Mouse (Mus musculus): Measurements from ENCODE around the gene Sub1. TPM values are rescaled to one million over a fixed set of nuclear protein-coding genes. Genes with fewer than 3 reads are reported as not detected.

The Sub1 gene
- polyA plus RNA-seq (2015; fragmentation: Illumina TruSeq; extraction: RNeasy Lipid Tissue Mini Kit (QIAGEN cat#74804); ENCODE audit: insufficient read depth, low replicate concordance) = 487 TPM

GRCm38 (mm10) chr15:11996883-11997282, at the start of gene Sub1:
Gene Sub1 (minus strand): TSS chr15:11996983.

Other genes starting within 250 kb of the Sub1 start
- gene Npr3, start 89.7 kb downstream of the Sub1 start, polyA plus RNA-seq (2015; fragmentation: Illumina TruSeq; extraction: RNeasy Lipid Tissue Mini Kit (QIAGEN cat#74804); ENCODE audit: insufficient read depth, low replicate concordance) = 0.91 TPM
- gene Zfr, start 120.8 kb upstream of the Sub1 start, polyA plus RNA-seq (2015; fragmentation: Illumina TruSeq; extraction: RNeasy Lipid Tissue Mini Kit (QIAGEN cat#74804); ENCODE audit: insufficient read depth, low replicate concordance) = 126 TPM
- gene Mtmr12, start 208.0 kb upstream of the Sub1 start, polyA plus RNA-seq (2015; fragmentation: Illumina TruSeq; extraction: RNeasy Lipid Tissue Mini Kit (QIAGEN cat#74804); ENCODE audit: insufficient read depth, low replicate concordance) = 31.6 TPM

Measured in spleen, adult 10 weeks (tissue).